Mouse (Mus musculus) cerebellum, adult 9-11 months (tissue): ENCODE results near the gene Fgfr2.
A peak's percentile ranks its signal among the peaks of the same experiment; 100 is the strongest.
"Not testable (repeated sequence)": the region's sequence is repeated elsewhere in the genome, so short reads cannot be mapped to it uniquely, and the experiment has no call there.

Source experiments
- DNase-seq: peaks from one replicate; pipeline ENCODE4 v3.0.0; 2022

Fgfr2 gene

DNA sequence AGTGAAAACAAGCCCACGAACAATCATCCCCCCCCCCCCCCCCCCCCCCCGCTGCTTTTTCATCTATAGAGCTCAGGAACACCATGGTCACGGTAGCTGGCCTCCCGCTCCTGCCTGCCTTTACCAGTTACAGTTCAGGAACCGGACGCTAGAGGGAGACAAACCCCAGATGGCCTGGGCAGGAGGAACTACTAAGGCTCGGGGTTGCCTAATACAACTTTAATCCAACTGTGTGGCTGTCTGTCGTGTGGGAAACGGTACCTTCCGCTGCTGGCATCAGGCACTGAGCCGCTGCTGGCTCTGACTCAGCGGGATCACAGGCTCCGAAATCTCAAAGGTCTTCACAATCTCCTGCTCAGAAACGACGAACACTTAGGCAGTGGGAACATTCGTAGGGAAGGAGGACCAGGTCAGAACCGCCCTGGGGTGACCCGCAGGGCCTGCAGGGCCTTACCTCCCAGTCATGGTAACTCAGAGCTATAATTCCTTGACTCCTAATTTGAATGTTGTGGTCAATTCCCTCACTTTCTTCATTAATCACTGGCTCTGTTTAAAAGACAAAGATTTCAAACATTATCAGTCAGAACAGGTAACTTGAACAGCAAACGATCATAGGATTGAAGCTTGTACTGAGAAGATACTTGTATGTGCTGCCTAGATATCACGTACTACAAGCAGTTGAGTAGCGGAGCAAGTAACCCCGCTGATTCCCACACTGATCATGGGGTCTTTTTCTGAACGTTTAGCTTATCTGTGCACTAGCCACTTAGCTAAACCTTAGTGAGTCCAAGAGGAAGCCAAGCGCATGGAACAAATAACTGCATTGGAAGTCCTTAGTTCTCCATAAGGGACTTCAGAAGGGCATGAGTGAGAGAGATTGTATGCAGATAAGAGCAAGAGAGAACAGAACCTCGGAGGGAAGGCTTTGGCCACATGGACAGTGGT, 2589.6 kb downstream of the Fgfr2 start:
- peak; percentile 84 for DNase-seq

DNA sequence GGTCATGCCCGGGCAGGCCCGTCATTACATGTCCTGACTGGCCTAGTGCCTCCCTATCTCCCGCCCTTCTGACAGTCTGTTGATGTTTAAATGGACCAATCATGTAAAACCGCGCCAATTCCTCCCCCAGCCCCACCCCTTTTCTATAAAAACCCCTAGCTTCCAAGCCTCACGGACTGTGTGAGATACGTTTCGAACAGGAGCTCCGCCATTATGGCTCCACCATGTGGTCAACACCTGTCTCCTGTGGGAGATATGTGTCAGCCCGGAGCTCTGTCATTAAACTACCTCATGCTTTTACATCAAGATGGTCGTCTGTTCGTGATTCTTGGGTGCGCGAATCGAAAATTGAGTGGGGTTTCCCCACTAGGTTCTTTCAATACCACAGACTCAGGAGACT, 2592.0 kb downstream of the Fgfr2 start:
- DNase-seq: not testable (repeated sequence)

DNA sequence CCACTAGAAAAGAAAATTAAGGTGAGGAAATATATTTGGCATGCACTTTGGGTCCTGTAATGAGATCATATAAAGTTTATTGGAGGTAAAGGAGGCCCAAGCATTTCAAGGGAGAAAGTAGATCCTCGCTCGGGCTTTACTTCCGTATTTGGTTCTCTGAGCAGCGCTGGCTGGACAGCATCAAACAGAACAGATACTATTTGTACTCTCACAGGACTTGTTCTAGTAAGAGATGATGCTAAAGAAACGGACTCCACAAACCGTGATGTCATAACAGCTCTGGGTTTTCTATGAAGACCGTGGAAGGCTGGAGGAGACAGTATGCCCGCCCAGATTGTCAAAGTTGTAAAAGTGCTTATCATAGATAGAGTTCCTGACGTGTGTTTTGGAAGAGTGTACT, 2595.8 kb downstream of the Fgfr2 start:
- DNase-seq: no peak

DNA sequence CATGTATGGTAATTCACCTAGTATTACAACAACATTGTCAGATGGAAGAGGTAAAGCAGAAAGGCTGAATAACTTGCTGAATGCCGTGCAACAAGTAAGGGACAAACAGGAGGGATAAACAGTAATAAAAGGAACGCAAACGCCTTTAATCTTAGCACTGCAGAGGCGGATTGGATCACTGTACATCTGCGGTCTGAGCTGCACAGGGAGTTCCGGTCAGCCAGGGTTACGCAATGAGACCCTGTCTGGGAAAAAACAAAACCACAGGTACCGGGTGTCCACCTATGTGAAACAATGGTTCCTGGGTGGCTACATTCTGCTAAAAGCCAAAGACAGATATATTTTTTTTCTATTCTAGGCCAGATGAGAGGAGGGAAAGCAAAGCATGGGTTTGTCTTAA, 2599.7 kb downstream of the Fgfr2 start:
- DNase-seq: no peak

DNA sequence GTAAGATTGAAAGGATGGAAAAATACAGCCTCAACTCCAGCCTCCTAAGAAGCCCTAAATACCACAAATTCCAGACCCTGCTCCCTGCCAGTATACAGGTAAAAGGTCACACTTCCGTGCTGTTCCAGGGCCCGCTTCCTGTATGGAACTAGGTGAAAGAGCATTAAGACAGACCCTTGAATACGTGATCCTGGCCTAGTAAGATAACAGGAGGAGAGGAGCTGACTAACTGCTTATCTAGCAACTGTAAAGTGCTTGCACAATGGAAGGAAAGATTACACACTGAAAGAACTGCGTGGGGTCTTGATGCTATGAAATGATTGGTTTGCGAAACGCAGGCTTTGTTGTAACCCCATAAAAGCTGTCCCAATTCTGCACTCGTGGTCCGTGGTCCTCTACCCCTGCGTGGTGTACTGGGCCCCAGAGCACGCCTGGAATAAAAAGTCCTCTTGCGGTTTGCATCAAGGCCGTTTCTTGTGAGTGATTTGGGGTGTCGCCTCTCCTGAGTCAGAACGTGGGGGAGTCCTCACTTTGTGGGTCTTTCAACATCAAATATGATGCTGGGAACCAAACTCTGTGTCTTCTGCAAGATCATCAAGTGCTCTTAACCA, 2602.2 kb downstream of the Fgfr2 start:
- DNase-seq: no peak

DNA sequence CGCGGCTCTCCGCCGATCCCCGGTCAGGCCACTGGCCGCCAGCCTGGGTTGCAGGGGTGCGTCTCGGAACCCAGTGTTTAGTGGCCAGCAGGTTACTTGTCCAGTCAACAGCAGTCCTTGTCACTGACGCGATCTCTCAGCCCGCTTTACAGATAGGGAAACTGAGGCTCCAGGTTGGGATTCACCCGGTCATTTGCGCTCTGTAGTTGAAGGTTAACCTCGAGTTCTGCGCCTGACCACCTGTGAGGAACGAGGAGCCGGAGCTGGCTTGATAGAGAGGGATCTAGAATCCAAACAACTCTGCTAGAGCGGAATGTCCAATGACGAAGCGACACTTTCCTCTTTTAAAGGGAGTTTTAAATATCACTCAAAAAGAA, 2603.1 kb downstream of the Fgfr2 start, which contains the start of gene Ate1:
Gene Ate1 (minus strand): TSS at position 321 of the 377 bp plus-strand sequence.
- DNase-seq: no peak

DNA sequence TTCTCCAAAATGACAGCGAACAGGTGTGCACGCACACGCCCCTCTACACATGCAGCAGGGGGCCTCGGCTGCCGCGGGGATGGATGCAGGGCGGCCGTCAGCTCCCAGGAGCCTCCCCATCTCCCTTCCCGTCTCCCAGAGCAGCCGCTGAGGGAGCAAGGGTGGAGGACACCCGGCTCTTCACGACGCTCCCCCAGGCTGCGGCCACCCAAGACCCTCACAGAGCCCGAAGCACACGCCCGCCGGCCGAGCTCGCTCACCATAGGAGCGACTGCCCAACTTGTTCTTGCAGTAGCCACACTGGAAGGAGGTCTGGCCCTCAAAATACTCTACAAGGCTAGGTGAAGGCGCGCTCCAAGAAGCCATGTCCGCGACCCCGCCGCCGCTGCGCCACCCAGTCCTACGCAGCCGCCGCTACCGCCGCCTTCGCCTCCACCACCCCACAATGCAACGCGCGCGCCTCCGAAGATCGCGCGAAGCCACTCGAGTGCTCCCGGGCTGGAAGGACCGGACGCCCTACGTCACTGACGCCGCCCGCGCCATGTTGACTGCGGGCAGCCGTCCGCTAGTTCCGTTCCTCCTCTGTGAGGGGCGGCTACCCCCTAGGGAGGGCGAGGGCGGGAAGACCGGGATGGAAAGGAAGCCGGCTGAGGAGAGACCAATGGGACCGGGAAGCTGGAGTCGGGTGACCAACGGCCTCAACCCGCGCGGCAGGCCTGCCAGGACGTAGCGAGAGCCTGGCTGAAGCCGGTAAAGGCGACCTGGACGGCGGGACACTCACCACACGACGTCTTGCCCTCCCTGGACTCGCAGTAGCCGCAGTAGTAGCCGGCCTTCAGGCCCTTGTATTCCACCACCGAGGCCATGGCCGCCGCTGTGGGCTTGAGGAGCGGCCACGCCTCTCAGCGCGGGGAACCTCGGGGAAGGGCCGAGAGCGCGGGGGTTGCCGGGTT, 2603.8 kb downstream of the Fgfr2 start:
- peak; percentile 97 for DNase-seq

DNA sequence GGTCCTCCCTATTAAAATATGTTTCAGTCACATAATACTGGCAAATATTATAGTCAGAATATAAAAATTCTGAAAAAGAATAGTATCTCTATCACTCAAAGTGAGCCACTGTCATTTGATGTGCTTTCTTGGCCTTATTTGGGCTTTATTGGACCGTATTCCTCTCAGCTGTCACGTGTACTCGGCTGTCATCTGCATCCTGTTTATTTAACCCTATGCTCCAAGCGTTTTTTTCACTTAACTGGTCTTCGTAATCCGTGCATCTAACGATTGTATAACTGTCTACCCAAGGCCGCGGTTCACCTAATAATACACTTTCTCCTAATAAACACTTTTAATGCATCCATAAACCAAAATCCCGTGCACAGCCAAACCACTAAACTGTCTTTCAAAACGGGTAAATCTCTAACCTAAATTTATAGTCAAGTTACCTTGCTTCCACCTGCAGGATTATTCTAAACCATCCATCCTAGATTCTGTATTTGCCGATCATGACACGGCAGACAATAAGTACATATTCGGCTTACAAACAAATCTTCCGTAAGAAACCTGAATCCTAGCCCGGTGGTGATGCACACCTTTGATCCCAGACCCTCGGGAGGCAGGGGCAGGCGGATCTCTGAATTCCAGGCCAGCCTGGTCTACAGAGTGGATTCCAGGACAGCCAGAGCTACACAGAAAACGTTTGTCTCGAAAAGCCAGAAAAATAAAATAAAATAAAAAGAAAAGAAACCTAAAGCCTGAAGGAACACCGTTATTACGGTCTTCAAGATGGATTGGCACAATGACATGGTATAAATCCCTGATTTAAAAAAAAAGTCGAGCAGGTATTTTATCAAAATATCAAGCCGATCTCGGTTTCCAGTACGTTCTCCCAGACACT, 2604.7 kb downstream of the Fgfr2 start:
- DNase-seq: no peak

DNA sequence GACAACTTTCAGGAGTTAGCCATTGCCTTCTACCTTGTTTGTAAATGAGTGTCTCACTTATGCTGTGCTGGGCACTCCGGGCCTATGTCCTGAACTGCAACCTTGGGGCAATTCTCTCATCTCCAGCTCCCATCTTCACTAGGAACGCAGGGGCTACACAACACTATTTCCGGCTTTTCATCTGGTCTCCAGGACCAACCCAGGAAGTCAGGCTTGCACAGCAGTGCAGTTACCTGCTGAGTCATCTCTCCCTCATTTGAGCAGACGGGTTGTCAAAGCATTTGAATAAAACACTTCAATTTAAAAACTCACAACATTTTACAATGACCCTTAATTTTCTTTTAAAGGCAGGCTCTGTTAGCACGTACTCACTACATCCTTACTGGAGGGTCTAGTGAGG, 2612.9 kb downstream of the Fgfr2 start:
- DNase-seq: no peak

DNA sequence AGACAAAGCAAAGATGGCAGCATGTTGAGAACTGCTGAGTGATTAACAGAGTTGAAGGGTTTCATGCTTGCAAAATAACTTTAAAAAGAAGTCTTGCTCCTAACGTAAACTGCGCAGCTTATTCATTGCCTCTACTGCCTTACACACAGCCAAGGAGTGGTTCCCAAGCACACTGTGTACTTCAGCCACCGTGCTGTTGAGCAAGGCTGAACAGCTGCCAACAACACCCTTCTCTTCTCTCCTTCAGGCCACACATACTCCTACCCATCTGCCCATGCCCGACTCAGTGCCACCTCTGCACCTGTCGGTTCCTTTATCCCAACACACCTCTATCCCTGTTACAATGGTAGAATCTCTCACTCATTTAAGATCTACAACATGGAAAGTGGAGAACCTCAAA, 2620.1 kb downstream of the Fgfr2 start:
- no peak for DNase-seq

DNA sequence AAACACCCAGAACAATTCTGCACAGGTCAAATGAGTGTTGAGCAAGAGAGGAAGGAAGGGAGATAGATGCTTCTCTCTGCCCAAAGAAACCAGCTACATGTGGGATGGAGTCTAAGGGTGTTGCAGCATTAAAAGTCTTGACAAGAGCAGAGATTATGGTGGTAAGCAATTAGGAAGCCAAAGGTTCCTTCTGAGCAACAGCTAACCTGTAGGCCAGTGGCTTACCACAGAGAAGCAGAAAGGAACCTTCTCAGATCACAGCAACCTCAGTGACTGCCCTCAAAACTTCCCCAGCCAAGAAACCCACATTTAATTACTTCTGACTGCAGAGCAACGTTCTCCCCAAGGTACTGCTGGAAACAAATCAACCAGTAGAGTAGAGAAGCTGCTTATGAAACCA, 2621.7 kb downstream of the Fgfr2 start:
- no peak for DNase-seq

DNA sequence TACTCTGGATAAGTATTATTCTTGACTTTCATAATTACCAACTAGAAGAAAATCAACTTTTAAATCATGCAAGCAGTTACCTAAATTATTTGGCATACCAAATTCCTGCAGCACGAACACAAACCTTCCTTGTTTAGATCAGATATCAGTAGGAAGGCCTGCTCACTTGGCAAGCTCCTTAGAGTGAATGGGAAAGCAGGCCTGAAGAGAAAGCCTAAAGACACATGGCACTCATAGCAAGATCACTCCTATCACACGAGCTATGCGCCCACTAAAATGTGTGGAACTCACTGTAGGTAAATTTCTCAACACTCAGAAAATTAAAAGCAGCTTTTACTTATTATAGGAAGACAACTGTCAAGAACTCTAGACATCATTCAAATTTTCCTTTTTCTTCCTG, 2629.8 kb downstream of the Fgfr2 start:
- no peak for DNase-seq

DNA sequence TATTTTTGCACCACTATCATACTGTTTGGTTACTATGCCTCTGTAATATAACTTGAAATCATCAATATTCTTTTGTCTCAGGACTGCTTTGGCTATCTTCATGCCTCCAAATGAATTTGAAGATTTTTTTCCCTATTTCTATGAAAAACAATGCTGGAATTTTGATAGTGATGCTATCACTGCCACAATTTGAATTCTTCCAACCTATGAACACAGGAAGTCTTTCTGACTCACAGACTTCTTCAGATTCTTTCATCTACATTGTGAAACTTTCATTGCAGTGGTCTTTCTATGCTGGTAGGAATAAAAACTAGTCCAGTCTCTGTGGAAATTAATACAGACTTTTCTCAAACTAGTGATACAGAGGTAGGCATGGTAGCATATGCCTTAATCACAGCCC, 2631.1 kb downstream of the Fgfr2 start:
- no peak for DNase-seq

DNA sequence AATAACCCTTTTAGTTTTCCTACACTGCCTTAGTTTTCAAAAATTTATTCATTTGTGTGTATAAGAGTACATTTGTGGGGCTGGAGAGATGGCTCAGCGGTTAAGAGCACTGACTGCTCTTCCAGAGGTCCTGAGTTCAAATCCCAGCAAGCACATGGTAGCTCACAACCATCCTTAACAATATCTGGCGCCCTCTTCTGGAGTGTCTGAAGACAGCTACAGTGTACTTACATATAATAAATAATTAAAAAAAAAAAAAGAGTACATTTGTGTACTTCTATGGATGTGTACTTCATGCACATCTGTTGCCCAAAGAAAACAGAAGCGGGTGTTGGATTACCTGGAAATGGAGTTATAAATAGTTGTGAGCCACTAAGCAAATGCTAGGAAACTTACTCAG, 2644.1 kb downstream of the Fgfr2 start:
- not testable (repeated sequence) for DNase-seq

DNA sequence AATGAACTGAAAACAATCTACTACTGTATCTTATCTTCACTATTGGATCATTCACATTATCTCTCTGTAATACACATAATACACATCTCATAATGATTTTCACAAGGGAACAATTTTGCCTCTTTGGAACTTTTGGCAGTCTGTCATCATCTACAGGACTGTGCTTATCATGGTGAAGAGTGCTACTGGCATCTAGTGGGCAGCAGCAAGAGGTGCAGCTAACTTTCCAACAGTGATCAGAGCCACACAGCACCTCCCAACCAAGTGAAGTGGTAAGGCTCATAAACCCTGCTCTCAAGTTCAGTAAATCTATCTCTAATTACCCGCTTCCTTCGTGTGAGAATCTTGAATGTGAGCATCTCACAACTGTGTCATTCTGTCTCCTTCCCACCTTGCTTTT, 2647.2 kb downstream of the Fgfr2 start:
- DNase-seq: peak; percentile 35

DNA sequence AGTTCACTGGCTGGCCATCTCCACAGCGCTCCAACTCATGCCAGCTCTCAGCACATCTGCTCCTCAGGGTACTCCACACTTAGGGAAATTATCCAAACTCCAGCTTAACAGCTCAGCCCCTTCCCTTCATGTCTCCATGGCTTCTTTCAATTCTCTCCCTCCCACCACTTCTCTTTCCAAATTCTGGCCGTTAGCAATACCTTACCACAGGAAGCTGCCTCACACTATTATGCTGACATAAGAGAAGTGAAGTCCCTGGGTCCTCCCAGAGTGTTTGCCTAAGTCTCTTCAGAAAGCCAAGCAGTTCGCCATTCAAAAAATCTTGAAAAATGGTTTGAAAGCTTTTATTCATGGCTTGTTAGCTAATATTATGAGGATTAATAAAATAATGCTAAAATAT, 2649.3 kb downstream of the Fgfr2 start:
- no peak for DNase-seq

DNA sequence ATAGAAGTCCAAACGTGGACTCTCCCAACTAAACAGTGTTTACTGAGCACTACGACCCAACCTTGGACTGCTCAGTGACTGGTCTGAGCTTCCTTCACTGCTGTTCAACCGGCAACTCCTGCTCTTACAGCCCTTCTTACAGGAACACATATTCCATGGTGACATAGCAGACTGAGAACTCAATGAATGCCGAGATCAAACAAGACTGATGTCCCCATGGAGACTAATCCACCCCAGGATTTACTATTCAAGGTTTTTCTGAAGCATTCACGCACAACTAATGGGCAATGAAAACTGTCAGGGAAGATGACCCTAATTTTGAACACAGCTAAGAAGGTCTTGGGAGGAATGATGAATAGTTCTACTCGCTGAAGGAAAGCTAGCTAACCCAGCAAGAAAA, 2650.5 kb downstream of the Fgfr2 start:
- DNase-seq: no peak

DNA sequence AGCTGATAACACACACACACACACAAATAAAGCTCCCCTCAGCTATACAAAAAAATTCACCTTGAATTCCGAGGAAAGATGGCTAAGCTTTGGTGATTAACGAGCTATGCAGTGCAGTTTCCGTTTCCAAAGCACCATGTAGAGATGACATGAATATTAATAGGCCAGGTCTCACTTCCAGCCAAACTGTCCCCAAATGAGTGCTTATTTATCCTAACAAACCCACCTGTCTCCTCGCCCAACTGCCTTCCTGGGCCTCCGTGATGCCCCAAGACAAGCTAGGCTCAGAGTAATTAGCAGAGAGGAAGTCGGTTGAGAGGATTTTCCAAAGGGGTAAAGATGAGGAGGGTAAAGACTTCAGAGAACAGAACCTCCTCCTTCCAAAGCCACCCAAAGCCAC, 2652.1 kb downstream of the Fgfr2 start:
- DNase-seq: no peak

DNA sequence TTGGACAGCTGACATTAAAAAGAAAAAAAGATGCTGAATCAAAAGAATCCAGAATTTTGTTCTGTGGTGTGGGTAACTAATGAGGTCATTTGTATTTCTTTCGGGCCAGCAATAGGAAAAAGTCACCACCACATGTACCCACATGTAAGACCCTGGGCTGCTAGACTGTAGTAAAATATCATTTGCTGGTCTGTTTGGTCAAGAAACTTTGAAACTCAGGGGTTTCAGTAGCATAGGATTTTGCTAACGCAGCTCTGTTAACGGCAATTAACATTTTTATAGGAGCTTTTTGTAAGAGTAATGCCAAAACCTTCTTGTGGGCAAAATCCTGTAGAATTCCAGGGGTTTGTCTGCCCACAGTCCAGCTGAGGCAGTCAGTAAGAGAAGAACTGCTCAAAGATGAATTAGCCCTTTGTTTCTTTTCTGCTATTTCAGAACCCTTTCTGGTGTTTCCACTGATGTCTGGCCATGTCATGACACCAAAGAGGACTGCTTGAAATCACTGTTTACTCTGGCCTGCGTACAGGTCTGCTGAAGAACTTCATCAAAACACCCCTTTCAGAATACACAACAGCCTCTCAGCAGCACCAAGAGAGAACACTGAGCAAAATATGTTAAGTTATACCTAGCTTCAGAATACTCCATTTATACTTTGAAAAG, 2667.4 kb downstream of the Fgfr2 start:
- DNase-seq: no peak

DNA sequence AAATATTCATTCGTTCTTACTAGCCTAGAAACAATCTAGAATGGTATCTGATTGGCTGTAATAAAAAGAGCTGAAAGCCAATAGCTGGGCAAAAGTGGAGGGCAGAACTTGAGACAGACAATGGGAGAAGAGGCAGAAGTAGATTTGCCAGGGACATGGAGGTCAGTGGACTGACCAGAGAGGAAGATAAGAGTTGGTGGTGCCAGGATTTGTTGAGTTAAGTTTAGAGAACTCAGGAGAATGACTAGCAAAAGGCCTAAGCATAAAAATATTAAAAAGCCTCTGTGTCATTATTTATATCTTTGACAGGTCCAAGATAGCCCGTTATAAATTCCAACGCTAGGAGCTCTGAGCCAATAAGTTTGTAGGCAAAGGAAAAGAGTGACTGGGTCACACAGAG, 2668.9 kb downstream of the Fgfr2 start:
- DNase-seq: no peak

DNA sequence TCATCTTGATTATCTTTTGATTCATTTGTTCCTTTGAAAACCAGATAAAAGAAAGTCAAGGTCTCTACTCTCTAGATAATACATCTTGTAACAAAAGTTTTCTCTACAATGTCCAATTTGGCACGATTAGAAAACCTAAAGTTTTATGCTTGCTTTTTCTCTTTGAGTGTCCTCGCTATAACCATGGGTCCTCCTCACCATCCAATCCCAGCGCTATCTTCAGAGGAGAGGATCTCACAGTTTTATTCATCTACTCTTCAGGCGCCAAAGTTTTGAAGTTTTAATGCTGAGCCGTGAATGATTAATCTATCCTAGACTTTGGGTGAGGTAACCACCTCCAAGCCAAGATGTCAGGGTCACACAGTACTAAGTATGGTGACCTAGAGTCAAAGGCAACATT, 2687.4 kb downstream of the Fgfr2 start:
- DNase-seq: no peak

DNA sequence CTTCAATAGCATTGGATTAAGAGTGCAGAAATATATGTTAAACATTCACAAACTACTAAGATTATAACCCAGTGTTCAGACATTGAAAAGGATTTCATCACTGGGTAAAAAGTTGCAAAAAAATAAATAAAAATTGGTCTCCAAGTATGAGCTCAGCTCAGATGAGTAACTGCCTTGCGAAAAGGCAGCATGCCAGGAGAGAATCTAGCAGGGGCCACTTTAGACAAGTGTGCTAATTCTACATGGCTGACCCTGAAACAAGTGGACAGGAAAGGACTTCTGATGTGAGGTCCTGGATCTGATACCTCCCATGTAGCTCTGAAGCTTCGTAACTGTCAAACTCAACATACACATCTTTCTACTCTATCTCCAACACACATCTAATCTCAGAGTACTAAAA, 2691.0 kb downstream of the Fgfr2 start:
- no peak for DNase-seq
